Mouse (Mus musculus): ENCODE data around the gene Sez6.

Gene Sez6

DNA sequence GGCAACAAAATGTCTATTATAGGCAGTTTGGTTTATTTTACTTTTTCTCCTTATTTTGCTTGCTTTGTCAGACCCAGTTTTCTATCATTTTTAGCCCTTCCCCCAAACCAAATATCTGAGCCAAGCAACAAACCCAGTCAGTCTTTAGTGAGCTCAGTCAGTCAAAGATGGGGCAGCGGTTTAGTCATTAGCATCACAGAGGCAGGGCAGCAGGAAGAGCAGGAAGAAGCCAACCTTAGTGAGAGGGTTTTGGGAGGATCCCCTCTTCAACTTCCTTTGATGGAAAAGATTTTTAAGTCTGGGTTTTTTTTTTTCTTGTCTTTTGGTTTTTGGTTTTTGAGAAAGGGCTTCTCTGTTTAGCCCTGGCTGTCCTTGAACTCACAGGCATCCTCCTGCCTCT lies 25.9 kb upstream of the Sez6 start:
- CTCF ChIA-PET, result no interaction called here

DNA sequence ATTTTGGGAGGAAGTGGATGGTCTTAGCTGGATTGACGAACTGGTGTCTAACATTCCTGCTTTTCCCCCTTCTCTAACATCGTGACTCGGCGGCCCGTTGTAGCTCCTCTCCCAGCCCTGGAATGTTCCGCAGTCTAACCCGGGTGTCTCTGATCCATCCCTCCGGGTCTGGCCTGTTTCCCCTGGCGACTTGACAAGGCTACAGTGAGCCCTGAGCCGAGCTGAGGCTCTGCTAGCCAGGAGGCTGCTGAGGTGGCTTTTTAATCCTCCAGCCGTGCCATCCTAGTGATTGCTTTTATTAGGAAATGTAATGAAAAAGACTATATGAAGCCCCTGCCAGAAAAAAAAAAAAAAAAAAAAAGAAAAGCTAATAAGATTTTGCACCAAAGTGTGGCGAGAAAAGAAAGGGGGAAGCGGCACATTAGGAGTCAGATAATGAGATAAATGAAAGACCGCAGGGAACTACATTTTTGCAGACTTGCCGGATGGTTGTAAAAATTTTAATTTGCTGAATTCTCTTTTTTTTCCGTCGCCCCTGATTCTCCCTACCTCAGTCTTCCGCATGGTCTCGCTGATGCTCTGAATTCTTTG lies 24.4 kb upstream of the Sez6 start:
- CTCF ChIA-PET, result no interaction called here

DNA sequence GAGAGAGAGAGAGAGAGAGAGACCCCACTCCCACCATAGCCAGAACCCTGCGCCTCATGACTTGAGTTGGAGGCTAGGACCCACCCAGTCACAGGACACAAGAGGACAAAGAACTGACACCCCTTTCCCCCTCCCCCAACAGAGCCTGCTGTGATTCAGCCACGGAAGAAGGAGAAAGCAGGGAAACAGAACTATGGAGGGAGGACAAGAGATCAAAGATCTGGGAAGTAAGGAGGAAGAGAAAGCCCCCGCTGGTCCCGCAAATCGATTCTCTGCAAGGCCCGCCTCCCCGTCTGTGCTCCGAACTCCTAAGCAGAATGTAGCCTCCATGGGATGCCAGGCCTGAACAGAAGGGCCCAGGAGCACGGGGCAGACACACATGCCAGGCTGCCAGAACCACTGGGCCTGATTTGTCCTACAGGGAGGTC lies 23.8 kb upstream of the Sez6 start:
- CTCF ChIA-PET, result no interaction called here

DNA sequence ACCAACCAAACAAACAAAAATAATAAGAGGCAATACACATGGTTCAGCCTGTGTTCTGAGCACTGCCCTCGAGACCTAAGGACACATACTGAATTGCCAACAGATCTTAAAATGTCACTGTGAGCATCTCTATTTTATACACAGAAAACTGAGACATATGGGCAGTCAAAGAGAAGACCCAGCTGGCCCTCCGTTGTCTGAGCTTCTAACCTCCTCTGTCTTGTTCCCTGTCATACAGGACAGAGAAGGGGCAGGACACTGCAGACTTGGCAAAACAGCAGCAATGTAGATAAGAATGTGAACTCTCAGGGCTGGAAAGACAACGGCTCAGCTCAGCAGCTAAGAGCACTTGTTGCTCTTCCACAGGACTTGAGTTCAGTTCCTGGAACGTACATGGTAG lies 22.1 kb upstream of the Sez6 start:
- CTCF ChIA-PET, result interaction anchor here (0.6 kb wide), 1 partner anchor 221 kb away, joined by 3 read pairs; no protein-coding TSS in a partner anchor

DNA sequence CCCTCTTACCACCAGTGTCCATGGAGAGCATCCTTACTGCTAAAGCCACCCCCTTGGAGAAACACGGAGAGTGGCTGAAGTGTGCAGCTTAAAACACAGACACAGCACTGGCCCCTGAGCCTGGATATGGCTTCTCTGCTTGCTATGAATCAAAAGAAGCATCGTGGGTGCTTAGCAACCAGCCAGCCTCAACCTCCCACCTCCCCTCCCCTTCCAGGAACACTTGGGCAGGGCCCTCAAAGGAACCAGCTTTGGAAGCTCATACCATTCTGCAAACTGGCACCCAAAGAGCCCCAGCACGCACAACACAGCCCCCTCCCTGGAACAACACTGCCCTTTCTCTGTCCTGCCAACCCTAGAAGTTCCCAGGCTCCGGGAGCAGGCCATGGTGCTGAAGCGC lies 21.2 kb upstream of the Sez6 start:
- CTCF ChIA-PET, result no interaction called here

DNA sequence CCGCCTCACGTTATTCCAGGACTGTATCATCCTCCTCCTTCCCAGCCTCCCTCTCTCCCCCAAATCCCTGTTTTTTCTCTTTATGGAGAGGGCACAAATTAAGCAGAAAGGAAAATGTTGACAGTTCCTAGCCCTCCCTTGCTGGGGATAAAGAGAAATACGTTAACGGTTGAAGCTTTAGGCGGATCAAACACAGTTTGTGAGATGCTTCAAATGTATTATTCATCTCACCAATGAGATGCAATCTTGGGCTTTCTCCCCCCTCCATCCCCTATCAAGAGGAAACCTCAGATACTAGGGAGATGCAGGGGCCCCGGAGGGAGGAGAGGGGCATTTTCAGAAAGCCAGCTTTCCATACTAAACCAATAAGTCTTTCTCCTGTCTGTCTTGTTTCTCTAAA lies 20.8 kb upstream of the Sez6 start:
- CTCF ChIA-PET, result no interaction called here

DNA sequence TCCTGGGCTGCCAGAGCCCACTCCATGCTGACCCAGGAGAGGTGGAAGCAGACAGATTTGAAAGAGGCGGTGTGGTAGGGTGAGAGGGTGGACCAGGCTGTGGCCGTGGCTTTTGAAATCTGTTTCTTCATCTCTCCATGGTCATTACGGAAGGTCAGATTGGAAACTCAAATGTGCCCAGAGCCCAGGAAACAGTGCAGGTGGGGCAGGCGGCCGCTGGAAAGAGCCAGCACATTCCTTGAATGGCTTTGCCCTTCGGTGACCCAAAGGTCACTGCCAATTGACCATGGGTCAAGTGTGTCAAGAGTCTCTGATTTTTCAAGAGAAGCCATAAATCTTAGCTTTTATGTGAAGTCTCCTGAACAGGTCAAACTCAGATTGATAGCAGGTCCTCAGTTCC lies 17.1 kb upstream of the Sez6 start:
- CTCF ChIA-PET, result no interaction called here

DNA sequence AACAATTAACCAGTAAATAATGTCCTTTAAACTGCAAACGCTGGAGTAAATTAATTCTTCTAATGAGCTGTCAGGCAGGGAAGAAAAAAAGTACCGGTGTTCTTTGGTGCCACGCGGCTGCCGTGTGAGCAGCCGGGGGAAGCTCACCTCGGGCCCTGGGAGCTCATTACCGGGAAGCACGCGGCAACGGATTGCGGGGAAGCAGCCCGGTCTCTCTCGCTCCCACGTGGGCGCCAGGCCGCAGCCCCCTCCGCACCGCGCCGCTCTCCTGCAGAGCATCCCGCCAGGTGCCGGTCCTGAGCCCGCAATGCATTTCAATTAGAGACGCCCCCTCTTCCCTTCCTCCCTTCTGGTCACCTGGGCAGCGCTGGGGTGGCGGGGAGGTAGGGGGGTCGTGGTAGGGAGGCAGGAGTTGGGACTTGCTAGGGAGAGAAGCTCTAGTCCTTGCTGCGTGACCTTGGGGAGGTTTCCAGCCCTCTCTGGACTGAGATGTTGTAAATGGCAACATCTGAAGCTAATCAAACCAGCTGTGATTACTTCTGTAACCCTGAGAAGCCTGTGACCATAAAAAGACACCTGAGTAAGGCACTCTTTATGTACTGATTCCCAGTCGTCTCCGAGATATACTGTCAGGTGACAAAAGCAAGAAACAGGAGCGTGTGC lies 15.9 kb upstream of the Sez6 start:
- CTCF ChIA-PET, result no interaction called here

DNA sequence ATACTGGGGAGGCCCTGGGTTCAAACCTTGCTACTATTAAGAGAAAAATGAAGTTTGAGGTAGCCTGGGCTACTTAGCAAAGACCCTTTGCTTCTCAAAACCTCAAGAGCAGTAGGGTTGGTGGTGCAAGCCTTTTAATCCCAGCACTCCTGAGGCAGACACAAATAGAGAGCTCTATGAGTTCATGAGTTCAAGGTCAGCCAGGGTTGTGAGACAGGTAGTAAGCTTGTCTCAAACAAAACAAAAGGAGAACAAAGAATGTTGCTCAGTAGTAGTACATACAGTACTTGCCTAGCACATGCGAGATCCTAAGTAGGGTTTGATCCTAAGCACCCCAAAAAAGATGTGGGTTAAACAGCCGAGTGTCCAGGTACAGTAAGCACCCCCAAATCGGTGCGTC lies 13.9 kb upstream of the Sez6 start:
- CTCF ChIA-PET, result no interaction called here

DNA sequence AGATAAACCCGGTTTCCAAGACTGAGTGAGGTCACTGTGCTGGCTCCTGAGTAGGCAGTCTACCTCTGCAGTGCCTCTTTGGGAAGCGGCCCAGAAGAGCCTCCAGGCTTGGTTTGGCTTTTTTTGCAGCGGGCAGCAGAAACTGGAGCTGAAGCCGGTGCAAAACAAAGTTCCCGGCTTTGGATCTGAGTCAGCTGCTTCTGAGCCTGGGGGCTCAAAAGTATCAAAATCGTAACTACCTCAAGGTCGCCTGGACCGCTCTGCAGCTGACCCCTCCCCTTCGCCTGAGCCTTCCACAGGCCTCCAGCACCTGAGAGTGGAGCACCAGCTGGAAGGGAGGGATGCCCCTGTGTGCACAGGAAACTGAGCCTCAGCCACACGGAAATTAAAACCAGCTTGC lies 13.4 kb upstream of the Sez6 start:
- CTCF ChIA-PET, result no interaction called here

DNA sequence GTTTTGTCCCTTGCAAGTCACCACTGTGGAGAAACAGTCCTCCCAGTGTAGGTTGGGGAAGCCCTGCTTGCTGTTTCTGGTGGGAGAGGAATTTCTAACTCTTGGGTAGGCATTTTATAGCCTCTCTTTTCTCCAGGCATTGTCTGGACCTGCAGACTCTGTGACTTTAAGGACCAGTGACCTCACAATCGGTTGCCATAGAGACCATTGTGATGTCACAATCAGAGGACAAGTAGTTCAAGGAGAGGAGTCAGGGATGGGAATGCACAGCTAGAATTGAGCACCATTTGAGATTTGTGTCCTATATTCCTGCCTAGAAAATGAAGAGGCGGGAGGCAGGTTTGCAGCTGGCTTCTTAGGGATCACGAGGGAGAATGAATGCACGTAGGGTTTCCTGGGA lies 7.3 kb upstream of the Sez6 start:
- CTCF ChIA-PET, result no interaction called here

DNA sequence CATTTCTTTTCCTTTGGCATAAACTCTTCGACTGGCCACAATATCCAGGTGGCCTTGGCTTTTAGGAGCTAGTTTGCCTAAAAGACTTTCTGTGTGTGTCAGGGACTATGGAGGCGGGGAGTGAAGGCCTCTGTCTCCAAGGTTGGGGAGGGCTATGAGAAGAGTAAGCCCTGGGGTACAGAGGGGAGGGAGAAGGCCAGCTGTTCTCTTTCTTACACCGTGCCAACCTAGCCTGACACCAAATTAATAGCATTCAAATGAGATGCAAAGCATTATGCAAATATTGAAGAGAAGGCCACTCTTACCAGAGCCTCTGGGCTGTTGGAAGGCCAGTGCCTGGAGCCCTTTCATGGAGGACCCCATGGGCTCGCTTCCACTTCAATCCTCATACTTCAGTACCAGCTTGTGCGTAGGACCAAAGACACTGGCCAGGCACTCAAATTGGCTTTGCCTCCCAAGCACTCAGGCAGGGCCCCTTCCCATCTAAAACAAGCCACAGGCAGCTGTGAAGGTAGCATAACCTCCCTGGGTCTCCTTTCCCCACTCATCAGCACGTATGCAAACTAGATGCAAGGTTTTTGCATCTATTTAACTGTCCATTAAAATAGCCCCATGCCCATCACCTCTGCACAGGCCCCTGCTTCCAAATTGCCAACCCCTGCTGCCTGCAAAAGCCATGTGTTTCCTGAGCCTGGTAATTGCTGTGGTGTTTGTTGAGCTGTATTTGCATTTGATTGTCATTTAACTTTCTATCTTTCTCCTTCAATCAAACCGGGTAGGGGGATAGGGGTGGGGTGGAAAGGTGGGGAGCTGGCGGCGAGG lies 4.6 kb upstream of the Sez6 start:
- CTCF ChIA-PET, result no interaction called here

DNA sequence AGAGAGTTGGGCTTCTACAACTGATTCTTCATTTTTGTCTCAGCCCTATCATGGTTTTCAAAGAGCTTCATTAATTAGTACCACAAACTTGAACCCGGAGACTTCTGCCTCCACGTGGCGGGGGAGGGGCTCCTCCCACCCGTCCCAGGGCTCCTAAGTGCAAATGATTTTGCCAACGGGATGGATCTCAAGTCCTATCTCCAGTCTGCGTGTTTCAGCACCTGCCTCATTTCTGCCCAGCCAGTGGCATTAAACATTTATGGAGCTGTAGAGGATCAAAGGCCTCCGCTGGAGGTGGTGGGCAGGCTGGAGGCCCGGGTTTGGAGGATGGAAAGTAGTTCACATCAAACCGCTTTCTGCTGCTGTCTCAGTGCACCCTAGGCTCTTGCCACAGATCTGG lies 3.9 kb upstream of the Sez6 start:
- CTCF ChIA-PET, result no interaction called here

DNA sequence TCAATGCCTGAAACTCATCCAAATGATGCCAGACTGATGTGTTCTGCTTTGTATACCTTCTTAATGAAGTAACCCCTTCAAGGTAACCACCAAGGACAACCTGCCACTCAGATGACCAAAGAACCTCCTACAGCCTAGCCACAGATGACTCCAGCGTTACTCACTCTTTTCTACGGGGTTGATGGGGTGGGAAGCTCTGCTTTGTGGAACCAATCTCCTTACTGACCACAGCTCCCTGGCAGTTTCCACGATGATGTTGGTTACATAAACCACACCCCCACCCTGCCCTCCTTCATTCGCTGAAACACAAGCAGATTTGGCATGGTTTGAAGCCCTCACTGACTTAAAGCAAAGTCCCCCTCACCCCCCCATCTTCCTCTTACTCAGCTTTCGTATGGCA lies 2.8 kb upstream of the Sez6 start:
- CTCF ChIA-PET, result no interaction called here

DNA sequence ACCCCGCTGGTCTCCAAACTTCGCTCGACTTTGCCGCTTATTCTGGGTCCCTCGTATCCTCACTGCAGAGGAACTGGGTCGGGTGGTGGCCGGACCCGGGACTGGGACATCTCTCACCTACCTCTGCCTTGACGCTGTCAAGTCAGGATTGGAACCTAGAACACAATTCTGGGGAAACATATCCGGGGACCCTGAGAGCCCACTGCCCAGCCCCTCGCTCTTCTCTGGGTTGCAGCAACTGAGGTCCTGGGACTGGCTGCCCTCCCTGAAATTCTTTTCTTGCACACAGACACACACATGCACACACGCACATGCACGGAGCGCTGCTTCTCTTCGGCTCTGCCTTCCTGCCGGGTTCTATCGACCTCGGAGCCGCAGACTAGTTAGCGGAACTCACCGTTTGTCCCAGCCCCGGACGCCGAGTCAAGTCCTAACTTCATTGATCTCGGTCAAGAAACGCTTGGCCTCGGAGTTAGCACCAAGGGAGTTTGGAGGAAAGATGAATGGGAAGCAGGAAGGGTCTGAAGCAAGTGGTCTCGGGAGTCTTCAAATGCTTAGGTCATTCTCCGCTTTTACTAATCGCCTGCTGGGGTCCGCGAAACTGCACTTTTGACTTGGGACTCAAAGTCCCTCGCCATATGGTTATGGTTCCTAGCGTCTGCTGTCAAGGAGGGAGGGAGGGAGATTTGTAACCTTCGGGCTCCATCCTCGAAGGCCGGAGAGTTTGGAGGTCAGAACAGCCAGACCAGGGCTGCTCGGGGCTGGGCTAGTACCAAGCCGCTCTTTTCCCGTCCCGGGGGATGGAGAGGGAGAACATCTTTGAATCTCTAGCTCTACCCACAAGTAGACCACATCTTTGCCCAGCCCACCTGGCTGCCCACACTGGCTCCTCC lies 1.2 kb downstream of the Sez6 start:
- CTCF ChIA-PET, result no interaction called here

DNA sequence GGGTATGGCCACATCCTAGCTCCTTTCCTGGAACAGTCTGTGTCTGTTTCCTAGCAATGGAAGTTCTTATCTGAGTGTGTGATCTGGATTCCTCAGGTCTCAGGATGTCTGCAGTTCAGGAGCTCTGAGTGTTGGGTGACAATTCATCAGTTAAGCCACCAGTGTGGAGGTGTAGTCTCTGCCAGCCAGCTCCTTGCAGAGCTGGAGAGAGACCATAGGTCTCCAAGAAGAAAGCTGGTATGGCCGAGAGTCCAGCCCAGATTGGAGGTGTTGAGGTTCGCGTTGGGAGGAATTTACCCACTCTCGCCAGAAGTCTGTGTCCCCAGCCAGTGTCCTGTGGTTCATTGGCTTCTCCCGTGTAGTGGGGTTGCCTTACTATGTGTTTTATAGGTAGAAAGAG lies 2.0 kb downstream of the Sez6 start:
- CTCF ChIA-PET, result no interaction called here

DNA sequence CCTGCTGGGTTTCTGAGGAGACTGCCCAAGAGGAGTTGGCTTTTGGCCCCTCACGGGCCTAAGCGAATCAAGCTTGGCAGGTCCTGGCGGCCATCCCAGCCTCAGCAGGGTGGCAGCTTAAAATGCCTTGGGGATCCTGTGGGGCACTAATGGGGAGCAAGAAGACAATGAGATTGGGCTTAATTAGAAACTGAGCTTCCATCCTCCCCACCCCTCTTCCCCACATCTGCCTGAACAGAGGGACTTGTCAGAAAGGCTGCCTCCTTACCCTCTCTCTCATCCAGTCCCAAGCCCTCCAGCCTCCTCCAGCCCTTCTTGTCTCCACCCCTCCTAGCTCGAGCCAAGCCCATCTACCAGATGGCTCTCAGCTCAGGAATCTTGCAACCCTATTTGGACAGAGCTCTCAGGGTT lies 3.5 kb downstream of the Sez6 start:
- CTCF ChIA-PET, result no interaction called here

DNA sequence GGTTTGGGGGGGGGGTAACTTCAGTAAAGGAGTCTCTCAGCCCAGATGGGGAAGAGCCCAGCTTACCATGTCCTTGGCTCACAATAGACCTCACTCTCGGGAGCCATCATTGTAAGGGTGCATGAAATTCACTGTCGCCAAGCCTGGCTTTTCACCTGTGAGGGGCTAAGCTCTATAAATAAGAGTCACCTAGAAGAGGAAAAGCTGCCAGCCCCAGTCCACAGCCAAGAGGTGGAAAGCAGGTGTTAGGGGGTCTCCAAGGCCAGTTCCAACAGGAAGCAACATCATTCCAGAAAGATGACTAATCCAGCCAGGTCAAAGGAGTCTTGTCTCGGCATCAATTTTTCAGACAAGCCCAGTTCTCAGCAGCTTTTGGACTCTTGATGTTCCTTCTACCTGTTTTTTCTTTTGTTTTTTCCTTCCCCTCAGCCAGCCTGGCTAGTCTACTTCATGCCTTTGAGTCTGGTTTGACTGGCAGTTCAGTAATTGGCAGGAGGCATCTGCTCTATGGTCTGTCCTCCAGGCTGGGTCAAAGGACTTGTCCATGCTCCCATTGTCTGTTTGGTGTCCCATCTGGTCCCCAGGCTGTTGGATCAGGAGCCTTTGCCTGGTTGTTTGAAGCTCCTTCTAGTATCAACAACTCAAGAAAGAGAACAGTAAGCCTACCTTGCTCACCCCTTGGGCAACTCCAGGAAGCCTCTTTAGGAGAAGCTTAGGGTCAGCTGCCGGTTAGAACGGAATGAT lies 4.1 kb downstream of the Sez6 start:
- CTCF ChIA-PET, result no interaction called here

DNA sequence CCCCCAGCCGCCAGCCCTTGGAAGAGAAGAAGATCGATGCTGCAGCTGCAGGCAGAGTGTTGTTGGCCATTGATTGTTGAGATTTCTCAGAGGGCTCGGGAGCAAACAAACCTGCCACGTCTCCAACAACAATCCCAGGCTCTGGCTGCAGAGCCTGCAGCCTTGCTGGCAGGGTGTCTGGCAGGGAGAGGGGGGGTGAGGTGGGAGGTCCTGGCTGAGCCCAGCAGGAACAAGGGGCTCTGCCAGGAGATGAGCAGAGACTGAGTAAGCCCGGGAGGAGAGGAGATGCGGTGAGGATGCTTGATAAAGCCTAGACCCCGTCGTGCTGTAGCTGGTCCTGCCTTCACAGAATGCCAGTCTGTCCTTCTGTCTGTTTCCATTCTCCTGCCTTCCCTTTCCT lies 6.2 kb downstream of the Sez6 start:
- CTCF ChIA-PET, result no interaction called here

DNA sequence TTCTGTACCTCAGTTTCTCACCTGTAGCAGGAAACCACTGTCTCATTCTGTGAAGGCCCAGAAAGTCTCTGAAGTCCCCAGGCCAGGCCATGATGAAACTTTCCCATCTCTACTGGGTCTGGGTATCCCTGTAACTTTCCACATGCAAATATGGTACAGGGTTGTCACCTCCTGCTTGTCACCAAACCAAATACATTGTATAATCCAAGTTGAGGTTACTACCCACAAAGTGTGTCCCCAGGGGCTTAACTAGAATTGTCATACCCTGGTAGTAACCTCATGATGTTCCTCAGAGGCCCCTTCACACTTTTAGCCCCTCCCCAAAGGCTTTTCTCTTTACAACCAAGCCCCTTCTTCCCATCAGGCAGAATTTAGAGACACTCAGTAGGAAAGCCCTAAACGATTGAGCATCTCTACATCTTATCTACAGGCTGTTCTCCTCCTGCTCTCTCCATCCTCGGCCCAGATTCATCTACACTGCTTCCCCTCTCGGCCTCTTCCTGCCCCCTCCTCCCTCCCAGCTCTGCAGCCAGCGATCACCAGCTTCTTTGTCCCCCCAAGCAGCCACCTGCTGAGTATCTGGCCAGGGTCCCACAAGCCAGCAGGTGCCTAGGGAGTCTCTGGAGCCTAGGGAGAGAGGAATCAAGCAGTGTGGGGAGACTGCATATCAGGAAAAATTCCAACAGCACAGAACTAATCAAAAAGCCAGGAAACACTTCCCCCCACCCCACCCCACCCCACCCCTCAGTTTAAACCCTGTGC lies 7.2 kb downstream of the Sez6 start:
- CTCF ChIA-PET, result no interaction called here

DNA sequence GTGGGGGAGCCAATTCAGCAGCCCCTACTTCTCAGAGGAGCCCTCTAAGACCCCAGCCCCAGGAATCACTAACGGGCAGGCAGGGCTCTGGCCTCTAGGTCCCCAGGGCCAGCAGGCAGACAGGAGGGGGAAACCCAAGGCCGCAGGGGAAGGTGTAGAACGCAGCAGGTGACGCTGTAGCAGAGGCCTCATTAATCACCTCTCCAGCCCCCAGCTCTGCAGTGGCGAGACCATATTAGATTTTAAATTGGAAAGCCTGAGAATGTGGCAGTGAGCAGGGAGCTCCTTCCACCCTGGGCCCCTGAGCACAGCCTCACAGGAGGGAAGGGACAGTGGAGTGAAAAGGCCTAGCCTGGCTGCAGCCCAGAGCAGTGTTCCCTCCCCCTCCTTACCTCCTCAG lies 11.6 kb downstream of the Sez6 start:
- CTCF ChIA-PET, result no interaction called here
